Mouse (Mus musculus): ENCODE measurements around the gene Dleu7.

Gene Dleu7

GRCm38 (mm10) chr14:62292488-62293339 is at the start of gene Dleu7, which contains the start of gene Rnaseh2b:
Gene Dleu7 (minus strand): TSS chr14:62293047.
Gene Rnaseh2b (plus strand): TSS chr14:62292589.
- no peak for DNase-seq (ENCODE audit: low spot score)

- no peak for DNase-seq (ENCODE audit: low spot score)
Observed at GRCm38 (mm10) chr14:62341887-62342642, 49.2 kb upstream of the Dleu7 start.

- no peak for DNase-seq (ENCODE audit: low spot score)
Observed at GRCm38 (mm10) chr14:62339196-62339595, 46.3 kb upstream of the Dleu7 start.

DNA sequence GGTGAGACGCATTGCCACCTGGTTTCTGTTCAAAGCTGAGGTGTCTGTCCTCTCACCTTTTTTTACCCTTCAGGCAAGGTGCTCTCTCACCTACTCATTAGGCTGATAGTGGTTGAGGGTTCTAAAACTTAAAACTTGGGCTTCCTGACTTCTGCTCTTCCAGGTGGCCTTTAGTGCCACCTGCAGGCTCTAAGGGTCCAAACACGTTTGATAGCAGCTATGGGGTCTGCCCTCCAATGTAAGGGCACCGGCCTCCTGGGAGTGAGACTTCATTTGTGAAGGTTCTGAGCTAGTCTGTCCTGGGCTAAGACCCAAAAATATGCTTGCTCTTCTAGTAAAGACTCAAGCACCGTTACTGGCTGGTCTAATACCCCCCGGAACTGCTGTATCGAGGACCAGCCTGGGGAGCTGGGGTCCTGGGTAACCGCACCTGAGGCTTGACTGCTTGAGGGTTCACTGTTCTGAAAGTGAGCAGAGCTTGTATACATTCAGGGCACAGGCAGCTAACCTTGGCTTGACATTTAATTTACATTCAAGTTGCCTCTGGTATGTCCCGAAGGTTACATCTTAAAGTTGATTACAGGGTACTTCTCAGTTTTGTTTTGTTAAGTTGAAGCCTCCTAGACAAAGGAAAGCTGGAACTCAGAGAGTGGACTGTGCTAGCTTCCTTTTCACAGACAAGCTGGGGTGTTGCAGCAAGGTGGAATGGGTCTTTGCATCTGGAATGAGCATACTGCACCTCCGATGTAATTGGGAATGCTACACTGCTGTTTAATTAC is 41.3 kb upstream of the Dleu7 start:
- no peak for DNase-seq (ENCODE audit: low spot score)

DNA sequence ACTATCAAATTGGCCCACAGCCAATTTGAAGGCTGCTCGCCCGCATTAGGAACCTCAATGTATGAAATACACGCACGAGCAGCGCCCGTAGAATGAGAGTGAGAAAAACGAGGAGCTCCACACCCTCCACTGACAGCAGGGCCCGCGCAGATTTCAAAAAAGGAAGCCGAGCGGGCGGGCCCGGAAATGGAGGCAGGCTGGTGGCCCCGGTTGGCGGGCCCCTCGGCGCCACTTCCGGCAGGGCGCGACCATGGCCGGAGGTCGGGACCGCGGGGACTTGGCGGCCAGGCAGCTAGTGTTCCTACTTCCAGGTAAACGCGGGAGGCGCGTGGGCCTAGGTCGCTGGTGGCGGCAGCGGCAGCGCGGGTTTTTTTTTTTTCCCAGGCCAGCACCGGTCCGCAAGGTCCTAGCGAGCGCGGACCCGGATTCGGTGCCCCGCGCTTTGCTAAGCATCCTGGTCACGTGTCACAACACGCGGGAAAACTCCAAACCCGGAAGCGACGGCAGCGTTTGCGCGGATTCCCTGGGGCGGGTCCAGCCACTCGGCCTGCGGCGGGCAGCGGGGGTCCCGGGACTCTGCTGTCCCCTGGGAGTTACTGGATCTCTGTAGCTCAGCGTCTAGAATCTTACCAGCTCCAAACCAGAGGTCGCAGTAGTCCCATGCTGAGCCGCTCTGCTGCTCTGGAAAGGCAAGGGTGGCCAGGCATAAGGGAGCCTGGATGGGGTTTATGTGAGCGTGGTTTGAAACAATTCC is 39.2 kb upstream of the Dleu7 start:
- peak; percentile 41 for DNase-seq (ENCODE audit: low spot score)

DNA sequence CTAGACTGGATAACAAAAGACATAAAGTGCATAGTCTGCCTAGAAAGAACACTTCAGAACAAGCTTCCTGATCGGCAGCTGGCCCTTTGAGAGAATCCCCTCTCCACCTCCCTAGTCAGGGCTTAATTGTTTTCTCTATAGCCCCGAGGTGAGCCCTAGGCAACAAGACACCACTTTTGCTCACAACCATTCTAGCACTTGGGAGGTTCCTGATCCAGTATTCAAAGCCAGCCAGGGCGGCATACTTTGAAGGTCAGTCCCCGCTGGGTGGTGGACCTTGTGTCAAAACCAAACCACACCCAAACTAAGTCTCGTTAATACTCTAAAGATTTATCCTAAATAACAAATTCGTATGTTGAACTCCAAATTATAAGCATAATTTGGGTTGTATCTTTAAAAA is 38.6 kb upstream of the Dleu7 start:
- DNase-seq (ENCODE audit: low spot score): no peak

GRCm38 (mm10) chr14:62329631-62330030 is 36.8 kb upstream of the Dleu7 start:
- DNase-seq (ENCODE audit: low spot score): no peak

DNA sequence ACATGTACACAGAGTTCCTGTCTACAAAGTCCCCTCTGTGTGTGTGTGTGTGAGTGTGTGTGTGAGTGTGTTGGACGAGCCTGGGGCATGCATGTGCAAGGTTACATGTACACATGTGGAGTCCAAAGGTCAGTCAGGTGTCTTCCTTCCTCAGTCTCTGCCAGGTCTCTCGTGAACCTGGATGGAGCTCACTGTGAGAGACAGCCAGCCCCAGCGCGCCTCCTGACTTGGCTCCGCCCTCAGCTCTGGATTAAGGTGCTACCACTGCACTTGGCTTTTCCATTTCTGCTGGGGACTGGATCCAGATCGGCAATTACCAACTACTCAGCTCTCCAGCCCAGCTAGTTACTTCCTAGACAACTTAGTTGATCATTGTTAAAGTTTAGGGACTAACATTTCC is 35.8 kb upstream of the Dleu7 start:
- DNase-seq (ENCODE audit: low spot score): no peak

DNA sequence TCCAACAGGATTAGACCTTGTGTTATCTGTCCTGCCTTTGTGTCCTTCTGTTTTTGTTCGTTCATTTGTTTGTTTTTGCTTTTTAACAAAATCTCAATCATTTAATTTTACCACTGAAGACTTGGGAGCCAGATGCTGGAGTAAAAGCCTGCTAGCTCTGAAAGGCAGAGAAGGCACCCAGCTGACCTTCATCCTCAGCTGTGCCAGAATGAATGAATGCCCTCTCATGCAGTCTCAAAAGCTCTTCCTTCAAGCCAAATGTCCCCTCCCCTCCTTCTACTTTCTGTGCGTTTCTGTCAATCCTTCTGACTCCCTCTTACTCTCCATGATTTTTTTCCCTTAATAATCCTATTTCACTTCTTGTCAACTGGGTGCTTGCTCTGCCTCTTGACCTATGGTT is 34.3 kb upstream of the Dleu7 start:
- no peak for DNase-seq (ENCODE audit: low spot score)

DNA sequence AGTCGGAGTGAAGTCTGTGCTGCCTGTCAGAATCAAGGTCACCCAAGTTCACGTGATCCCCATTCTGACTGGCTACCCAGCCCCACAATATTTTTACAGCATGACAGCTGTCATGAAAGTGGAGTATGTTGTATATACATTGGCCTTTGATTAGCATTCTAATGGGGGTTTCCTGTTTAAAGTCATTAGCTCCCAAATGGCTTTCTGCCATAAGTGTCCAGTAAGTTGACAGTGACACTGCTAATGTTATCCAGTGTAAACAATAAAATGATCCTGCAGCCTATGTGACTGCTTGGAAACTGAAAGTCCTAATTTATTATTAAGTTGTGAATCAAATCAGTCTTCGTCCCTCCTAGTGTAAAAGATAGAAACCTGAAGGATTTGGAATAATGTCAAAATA is 33.2 kb upstream of the Dleu7 start:
- no peak for DNase-seq (ENCODE audit: low spot score)

- no peak for DNase-seq (ENCODE audit: low spot score)
Observed at GRCm38 (mm10) chr14:62324943-62325342, 32.1 kb upstream of the Dleu7 start.

DNA sequence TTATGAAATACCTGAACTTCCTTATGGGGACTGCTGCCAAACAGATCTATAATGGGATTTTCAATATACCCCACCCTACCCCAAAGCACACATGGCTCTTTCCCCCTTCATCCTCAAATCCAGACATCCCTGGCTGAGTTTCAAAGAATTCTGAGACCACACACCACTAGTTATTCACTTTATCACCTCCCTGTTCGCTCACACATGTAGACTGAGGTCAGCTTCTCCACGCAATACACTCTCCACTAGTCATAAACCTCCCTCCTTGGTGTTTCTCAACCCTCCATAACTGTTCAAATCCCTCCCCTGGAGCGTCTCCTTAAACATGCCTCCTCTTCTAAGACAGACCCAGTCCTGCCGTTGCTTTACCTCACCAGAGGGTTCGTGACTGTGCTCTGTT is 30.6 kb upstream of the Dleu7 start:
- no peak for DNase-seq (ENCODE audit: low spot score)

DNA sequence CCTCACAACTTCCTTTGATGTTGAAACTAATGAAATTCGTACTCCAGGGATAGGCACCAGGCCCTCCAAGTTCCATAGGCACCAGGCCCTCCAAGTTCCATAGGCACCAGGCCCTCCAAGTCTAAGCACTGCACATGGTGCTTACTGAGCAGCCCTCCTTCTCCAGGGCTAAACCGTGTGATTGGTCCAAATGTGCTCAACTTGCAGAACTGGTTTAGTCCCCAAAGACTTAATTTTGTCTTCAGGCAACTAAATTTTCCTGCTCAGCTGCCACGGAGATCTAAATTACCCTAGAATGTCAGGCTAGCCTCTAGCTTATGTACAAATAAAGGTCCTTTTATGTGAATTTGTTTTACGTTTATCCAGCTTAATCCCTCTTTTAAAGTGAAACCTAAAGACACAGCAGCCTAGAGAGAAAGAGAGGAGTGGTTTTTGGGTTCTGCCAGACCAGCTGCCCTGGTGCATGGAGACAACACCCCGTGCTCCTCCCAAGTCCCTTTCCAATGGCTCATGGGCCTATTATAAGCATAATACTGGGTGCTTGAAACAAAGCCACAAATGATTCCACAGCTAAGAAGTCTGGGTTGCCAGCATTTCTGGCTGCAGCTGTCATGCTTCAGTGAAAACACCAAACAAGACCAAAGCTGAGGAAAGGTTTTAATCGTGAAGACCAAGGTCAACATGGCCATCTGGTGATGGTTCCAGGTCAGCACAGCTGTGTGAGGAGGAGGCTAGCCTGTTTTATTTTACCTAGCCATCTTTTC is 29.9 kb upstream of the Dleu7 start:
- no peak for DNase-seq (ENCODE audit: low spot score)

DNA sequence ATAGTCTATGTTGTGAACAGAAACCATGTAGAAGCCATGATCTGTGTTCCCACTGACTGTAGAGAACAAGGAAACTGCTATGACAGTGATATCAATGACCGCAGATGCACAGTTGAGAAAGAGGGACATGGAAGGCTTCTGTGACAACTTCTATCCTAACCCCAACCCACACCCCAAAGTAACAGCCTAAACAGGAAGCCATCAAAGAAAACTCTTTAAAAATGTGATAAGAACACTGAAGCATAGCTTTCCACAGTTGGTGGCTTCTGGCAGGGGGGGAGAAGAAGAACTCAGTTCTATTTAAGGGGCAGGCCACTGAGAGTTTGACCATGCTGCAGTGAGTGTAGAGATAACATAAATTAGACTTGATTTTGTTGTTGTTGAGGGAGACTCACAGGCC is 18.8 kb upstream of the Dleu7 start:
- DNase-seq (ENCODE audit: low spot score): no peak

- no peak for DNase-seq (ENCODE audit: low spot score)
Observed at GRCm38 (mm10) chr14:62309026-62309425, 16.2 kb upstream of the Dleu7 start.

GRCm38 (mm10) chr14:62307555-62307954 is 14.7 kb upstream of the Dleu7 start:
- no peak for DNase-seq (ENCODE audit: low spot score)

DNA sequence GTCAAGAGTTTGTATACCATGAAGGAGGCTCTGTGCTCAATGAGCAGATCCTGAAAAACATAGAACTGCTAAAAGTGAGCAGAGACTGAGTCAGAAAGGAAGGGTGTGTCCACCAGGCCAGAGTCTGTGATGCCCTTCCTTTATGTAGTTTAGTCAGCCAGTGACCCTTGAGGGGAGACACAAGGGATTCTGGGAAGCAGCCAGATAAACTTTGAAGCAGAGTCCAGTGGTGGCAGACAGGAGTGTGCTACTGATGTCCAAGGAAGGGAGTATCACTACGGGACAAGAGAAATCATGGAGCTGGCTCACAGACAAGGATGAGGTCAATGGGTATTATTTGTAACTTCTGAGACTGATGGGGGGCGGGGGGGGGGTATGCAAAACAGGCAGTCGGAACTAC is 7.2 kb upstream of the Dleu7 start:
- DNase-seq (ENCODE audit: low spot score): no peak

- no peak for DNase-seq (ENCODE audit: low spot score)
Observed at GRCm38 (mm10) chr14:62298808-62299207, 6.0 kb upstream of the Dleu7 start.

- no peak for DNase-seq (ENCODE audit: low spot score)
Observed at GRCm38 (mm10) chr14:62292166-62292487, 720 bp downstream of the Dleu7 start.

DNA sequence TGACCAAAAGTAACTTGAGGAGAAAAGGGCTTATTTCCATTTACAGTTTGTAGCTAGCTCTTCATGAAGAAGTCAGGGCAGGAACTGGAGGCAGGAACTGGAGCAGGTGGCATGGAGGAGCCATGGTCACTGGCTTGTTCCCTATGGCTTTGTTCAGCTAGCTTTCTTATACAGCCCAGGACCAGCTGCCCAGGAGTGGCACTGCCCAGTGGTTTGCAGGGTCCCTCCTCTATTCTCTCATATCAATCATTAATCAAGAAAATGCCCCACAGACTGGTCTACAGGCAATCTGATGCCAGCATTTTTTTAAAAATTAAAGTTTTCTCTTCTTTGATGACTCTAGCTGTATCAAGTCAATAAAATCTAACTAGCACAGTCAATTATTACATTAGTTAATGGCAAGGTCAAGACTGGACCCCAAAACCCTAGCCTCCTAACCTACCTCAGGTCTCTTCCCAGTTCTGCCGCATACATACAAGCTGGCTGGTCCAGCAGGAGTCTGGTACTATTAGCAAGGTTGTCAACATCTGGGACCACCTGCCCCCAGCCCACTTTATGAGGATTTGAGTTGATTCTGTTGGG is 1.4 kb downstream of the Dleu7 start:
- DNase-seq (ENCODE audit: low spot score): no peak

GRCm38 (mm10) chr14:62288731-62289130 is 4.1 kb downstream of the Dleu7 start:
- DNase-seq (ENCODE audit: low spot score): no peak

Measured in layer of hippocampus, adult 9-10 months (tissue).